Mouse (Mus musculus): ENCODE data around the gene Coasy. TPM values are rescaled to one million over a fixed set of nuclear protein-coding genes. Genes with fewer than 3 reads are reported as not detected.

The Coasy gene
- polyA plus RNA-seq, 1 experiment from 2014 or later = 18.9 TPM

DNA sequence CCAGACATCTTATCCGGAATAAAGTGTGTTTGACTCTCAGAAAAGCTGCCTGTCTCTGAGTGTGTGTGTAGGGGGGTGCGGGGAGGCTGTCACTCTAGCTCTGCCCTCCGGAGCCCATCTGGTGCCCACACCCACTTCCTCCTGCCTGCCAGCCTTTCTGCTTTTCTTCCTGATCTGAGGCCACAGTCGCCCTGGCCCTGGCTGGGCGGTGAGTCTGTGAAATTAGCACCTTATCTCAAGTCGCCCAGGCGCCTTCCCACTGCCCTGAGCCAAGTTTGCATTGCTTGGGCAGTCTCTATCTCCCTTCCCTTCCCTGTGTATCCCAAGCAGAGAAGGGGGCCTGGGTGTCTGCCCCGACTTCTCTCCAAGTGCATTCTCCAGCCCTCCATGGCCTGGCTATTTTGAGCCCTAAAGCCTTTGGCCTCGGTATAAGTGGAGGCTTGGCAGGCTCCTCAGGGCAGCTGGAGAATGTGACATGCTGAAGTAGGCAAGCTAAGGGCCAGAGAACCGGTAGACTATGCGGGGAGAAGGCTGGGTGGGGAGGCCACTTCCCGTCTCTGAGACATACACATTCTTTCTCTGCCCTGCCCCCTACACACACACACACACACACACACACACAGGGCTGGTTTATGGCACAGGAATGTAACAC is 18.6 kb upstream of the Coasy start:
- Histone ChIP-seq H3K9me3 (replicated peaks) (no peaks in the 10 kb centered on the region), H3K27me3 (peaks cover 11% of the 10 kb centered on the region)
- 1% methylated on average over 12 of the region's 12 CpGs for WGBS (ENCODE audit: insufficient replicate concordance)

DNA sequence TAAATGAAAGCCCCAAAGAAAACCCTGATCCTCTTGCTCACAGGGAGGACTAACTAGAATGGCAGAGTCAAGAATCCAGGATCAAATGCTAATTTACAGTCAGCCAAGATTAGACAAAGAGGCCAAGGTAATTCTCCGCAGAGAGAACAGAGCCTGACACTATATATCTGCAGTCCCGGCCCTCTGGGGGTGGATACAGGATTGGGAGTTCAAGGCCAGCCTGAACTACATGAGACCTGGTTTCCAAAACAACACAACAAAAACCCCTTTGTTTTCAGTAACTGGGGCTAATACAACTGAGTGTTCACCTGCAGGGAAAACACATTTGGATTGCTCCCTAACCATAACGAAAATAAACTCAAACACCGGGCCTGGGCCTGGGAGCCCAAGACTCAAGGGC is 17.9 kb upstream of the Coasy start:
- Histone ChIP-seq H3K27ac (replicated peaks) (peak overlapping the region; percentile 100), H3K9me3 (replicated peaks) (no peaks in the 10 kb centered on the region), H3K27me3 (peaks cover 16% of the 10 kb centered on the region), H3K9ac (peak overlapping the region; percentile 59), H3K36me3 (replicated peaks) (peaks cover 46% of the 10 kb centered on the region), H3K4me2 (peak overlapping the region; percentile 69), H3K4me1 (replicated peaks) (peaks cover 73% of the 10 kb centered on the region), H3K4me3 (replicated peaks) (peak overlapping the region; percentile 32; the same call in 1 of the 2 replicates)
- no peak for ATAC-seq (ENCODE audit: insufficient read depth)
- 68% methylated on average over 4 of the region's 4 CpGs for WGBS (ENCODE audit: insufficient replicate concordance)

More for the DNA sequence above, 18.6 kb upstream of the Coasy start:
- peak overlapping the region; percentile 32 for H3K4me3 ChIP-seq (replicated peaks)
- peaks cover 53% of the 10 kb centered on the region for H3K36me3 ChIP-seq (replicated peaks)
- peak overlapping the region; percentile 59 for H3K9ac ChIP-seq
- H3K4me2 ChIP-seq = peak overlapping the region; percentile 69
- H3K27ac ChIP-seq (replicated peaks) = peak overlapping the region; percentile 100
- H3K4me1 ChIP-seq (replicated peaks) = peaks cover 68% of the 10 kb centered on the region
- ATAC-seq (ENCODE audit: insufficient read depth) = peak; percentile 98

DNA sequence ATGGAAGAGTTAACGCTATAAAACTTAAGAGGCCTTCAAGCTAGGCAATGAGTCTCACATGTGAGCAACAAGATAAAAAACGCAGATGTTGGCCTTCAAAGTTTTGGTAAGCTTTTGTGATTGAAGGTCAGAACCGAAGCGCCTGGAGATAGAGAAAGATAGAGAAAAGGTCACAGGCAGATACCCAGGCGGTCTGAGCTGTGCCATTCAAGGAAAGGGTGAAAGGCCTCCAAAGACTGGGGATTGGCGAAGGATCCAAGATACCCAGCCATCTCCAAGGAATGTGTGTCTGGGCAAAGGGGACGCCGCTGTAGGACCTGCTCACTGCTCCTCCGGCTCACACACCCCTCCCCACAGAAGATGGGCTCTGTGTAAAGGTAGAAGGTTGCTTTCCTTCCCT is 17.4 kb upstream of the Coasy start:
- Histone ChIP-seq H3K36me3 (replicated peaks) (peaks cover 41% of the 10 kb centered on the region), H3K9ac (no peak overlapping the region), H3K4me2 (no peak overlapping the region), H3K27me3 (peaks cover 17% of the 10 kb centered on the region), H3K9me3 (replicated peaks) (no peaks in the 10 kb centered on the region), H3K27ac (replicated peaks) (peak overlapping the region; percentile 100), H3K4me1 (replicated peaks) (peaks cover 73% of the 10 kb centered on the region), H3K4me3 (replicated peaks) (no peak overlapping the region)
- no peak for ATAC-seq (ENCODE audit: insufficient read depth)
- 58% methylated on average over 9 of the region's 9 CpGs for WGBS (ENCODE audit: insufficient replicate concordance)

GRCm38 (mm10) chr11:101066549-101067412 is 15.6 kb upstream of the Coasy start:
- H3K27ac ChIP-seq (replicated peaks) = peak overlapping the region; percentile 100
- peak overlapping the region; percentile 45 for H3K9ac ChIP-seq
- H3K27me3 ChIP-seq = peaks cover 35% of the 10 kb centered on the region
- peaks cover 24% of the 10 kb centered on the region for H3K36me3 ChIP-seq (replicated peaks)
- peak overlapping the region; percentile 73 for H3K4me2 ChIP-seq
- WGBS (ENCODE audit: insufficient replicate concordance) = 16% methylated on average over 18 of the region's 18 CpGs
- H3K4me1 ChIP-seq (replicated peaks) = peaks cover 72% of the 10 kb centered on the region
- H3K4me3 ChIP-seq (replicated peaks) = peak overlapping the region; percentile 46
- no peak for ATAC-seq (ENCODE audit: insufficient read depth)
- no peaks in the 10 kb centered on the region for H3K9me3 ChIP-seq (replicated peaks)

GRCm38 (mm10) chr11:101069391-101070188 is 12.8 kb upstream of the Coasy start, which contains the start of gene Naglu:
TSS of gene Naglu (plus strand) at chr11:101070012.
- no peaks in the 10 kb centered on the region for H3K9me3 ChIP-seq (replicated peaks)
- WGBS (ENCODE audit: insufficient replicate concordance) = 2% methylated on average over 35 of the region's 35 CpGs
- H3K27ac ChIP-seq (replicated peaks) = 0 out of 2 replicates have a peak within 1 kb of the TSS, but pooled peaks have one; percentile 30
- H3K27me3 ChIP-seq = peaks cover 58% of the 10 kb centered on the region
- peak within 1 kb of the TSS; percentile 78 for H3K4me3 ChIP-seq (replicated peaks)
- ATAC-seq (ENCODE audit: insufficient read depth) = peak; percentile 82
- H3K4me1 ChIP-seq (replicated peaks) = peaks cover 44% of the 10 kb centered on the region
- H3K36me3 ChIP-seq (replicated peaks) = peaks cover 1% of the 10 kb centered on the region; the same call in 1 of the 2 replicates
- peak within 1 kb of the TSS; percentile 94 for H3K4me2 ChIP-seq
- peak within 1 kb of the TSS; percentile 65 for H3K9ac ChIP-seq

- Histone ChIP-seq H3K4me2 (peak overlapping the region; percentile 94), H3K4me1 (replicated peaks) (peaks cover 38% of the 10 kb centered on the region), H3K4me3 (replicated peaks) (peak overlapping the region; percentile 78), H3K36me3 (replicated peaks) (no peaks in the 10 kb centered on the region; the same call in 1 of the 2 replicates), H3K9me3 (replicated peaks) (no peaks in the 10 kb centered on the region), H3K27ac (replicated peaks) (0 out of 2 replicates have a peak overlapping the region, but pooled peaks have one; percentile 30), H3K9ac (peak overlapping the region; percentile 65), H3K27me3 (peaks cover 63% of the 10 kb centered on the region)
- WGBS (ENCODE audit: insufficient replicate concordance) = under 1% methylated on average over 36 of the region's 36 CpGs
- ATAC-seq (ENCODE audit: insufficient read depth) = peak; percentile 63
Measured at GRCm38 (mm10) chr11:101070189-101070527, 12.2 kb upstream of the Coasy start.

DNA sequence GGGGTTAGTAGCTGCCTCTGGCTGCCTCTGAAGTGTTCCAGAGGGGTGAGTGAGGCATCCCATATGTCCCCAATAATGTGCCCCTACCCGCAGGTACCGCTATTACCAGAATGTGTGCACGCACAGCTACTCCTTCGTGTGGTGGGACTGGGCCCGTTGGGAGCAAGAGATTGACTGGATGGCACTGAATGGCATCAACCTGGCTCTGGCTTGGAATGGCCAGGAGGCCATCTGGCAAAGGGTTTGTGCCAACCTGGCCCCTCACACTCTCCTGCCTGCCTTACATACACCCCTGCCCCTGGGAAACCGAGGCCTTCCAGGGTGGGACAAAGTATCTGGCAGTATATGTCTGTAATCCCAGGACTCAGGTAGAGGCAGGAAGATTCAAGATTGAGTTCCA is 11.4 kb upstream of the Coasy start:
- Histone ChIP-seq H3K27me3 (peaks cover 66% of the 10 kb centered on the region), H3K9me3 (replicated peaks) (no peaks in the 10 kb centered on the region)

GRCm38 (mm10) chr11:101071810-101072428 is 10.4 kb upstream of the Coasy start:
- no peak overlapping the region for H3K27ac ChIP-seq (replicated peaks)
- H3K4me2 ChIP-seq = no peak overlapping the region
- no peaks in the 10 kb centered on the region for H3K36me3 ChIP-seq (replicated peaks)
- H3K4me1 ChIP-seq (replicated peaks) = peaks cover 21% of the 10 kb centered on the region
- no peaks in the 10 kb centered on the region for H3K9me3 ChIP-seq (replicated peaks)
- H3K9ac ChIP-seq = no peak overlapping the region
- ATAC-seq (ENCODE audit: insufficient read depth) = no peak
- 70% methylated on average over 14 of the region's 14 CpGs for WGBS (ENCODE audit: insufficient replicate concordance)
- H3K4me3 ChIP-seq (replicated peaks) = no peak overlapping the region
- H3K27me3 ChIP-seq = peaks cover 75% of the 10 kb centered on the region

More for the DNA sequence above, 11.4 kb upstream of the Coasy start:
- H3K36me3 ChIP-seq (replicated peaks) = no peaks in the 10 kb centered on the region
- 61% methylated on average over 6 of the region's 6 CpGs for WGBS (ENCODE audit: insufficient replicate concordance)
- no peak overlapping the region for H3K9ac ChIP-seq
- H3K4me2 ChIP-seq = peak overlapping the region; percentile 94
- peak overlapping the region; percentile 78; the same call in 1 of the 2 replicates for H3K4me3 ChIP-seq (replicated peaks)
- H3K27ac ChIP-seq (replicated peaks) = no peak overlapping the region
- no peak for ATAC-seq (ENCODE audit: insufficient read depth)
- H3K4me1 ChIP-seq (replicated peaks) = peaks cover 30% of the 10 kb centered on the region

DNA sequence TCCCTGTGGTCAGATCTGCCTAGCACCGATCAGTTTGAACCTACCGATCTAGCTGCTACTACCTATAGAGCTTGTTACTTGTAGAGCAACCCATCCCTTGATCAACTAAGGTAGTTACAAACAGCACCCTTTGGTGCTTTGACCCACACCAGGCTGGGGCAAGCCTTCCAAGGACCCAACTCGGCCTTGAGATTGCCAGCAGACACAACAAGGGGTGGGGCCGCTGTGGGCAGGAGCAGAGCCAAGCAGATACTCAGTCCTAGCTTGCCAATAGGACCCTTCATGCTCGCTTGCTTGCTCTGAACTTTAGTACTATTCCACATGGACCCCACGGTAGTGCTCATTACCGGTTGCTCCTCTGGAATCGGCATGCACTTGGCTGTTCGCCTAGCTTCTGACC is 4.2 kb upstream of the Coasy start, which contains the start of gene Hsd17b1:
Hsd17b1 (plus strand) TSS at position 291 of the 400 bp plus-strand sequence.
- Histone ChIP-seq H3K4me2 (no peak within 1 kb of the TSS), H3K4me3 (replicated peaks) (no peak within 1 kb of the TSS), H3K27me3 (peaks cover 79% of the 10 kb centered on the region), H3K27ac (replicated peaks) (no peak within 1 kb of the TSS), H3K9ac (no peak within 1 kb of the TSS), H3K36me3 (replicated peaks) (no peaks in the 10 kb centered on the region), H3K9me3 (replicated peaks) (no peaks in the 10 kb centered on the region), H3K4me1 (replicated peaks) (peaks cover 30% of the 10 kb centered on the region)
- no peak for ATAC-seq (ENCODE audit: insufficient read depth)
- 64% methylated on average over 9 of the region's 9 CpGs for WGBS (ENCODE audit: insufficient replicate concordance)

- H3K4me3 ChIP-seq (replicated peaks) = peak overlapping the region; percentile 23
- H3K9ac ChIP-seq = no peak overlapping the region
- WGBS (ENCODE audit: insufficient replicate concordance) = 2% methylated on average over 27 of the region's 27 CpGs
Measured at GRCm38 (mm10) chr11:101079746-101080145, 2.6 kb upstream of the Coasy start.

More at GRCm38 (mm10) chr11:101079746-101080145, 2.6 kb upstream of the Coasy start:
- Histone ChIP-seq H3K36me3 (replicated peaks) (peaks cover under 1% of the 10 kb centered on the region; the same call in 1 of the 2 replicates), H3K4me2 (peak overlapping the region; percentile 41), H3K27ac (replicated peaks) (no peak overlapping the region), H3K9me3 (replicated peaks) (no peaks in the 10 kb centered on the region), H3K4me1 (replicated peaks) (peaks cover 46% of the 10 kb centered on the region), H3K27me3 (peaks cover 67% of the 10 kb centered on the region)
- ATAC-seq (ENCODE audit: insufficient read depth) = no peak
